Mouse (Mus musculus): ENCODE data around the gene Isg20l2.
"Not testable (repeated sequence)": the region's sequence is repeated elsewhere in the genome, so short reads cannot be mapped to it uniquely, and the experiment has no call there.

The Isg20l2 gene

GRCm38 (mm10) chr3:87930078-87930795 is at the start of gene Isg20l2, which contains the start of gene Rrnad1:
Isg20l2 (plus strand) TSS chr3:87930314.
Rrnad1 (minus strand) TSS chr3:87930717.
- DNase-seq: peak; percentile 96

GRCm38 (mm10) chr3:87884291-87884690 is 45.8 kb upstream of the Isg20l2 start:
- DNase-seq: no peak

GRCm38 (mm10) chr3:87884708-87885251 is 45.3 kb upstream of the Isg20l2 start:
- DNase-seq: peak; percentile 61

GRCm38 (mm10) chr3:87885281-87886003 is 44.7 kb upstream of the Isg20l2 start, which contains the start of gene Prcc:
Prcc (minus strand) TSS chr3:87885608.
- DNase-seq: peak; percentile 93

- no peak for DNase-seq
These were observed 44.1 kb upstream of the Isg20l2 start for GRCm38 (mm10) chr3:87886004-87886365.

- peak; percentile 39 for DNase-seq
These were observed 43.7 kb upstream of the Isg20l2 start for GRCm38 (mm10) chr3:87886416-87886815.

GRCm38 (mm10) chr3:87887400-87887799 is 42.7 kb upstream of the Isg20l2 start:
- not testable (repeated sequence) for DNase-seq

GRCm38 (mm10) chr3:87891481-87891880 is 38.6 kb upstream of the Isg20l2 start:
- DNase-seq: no peak

- no peak for DNase-seq
These were observed 36.7 kb upstream of the Isg20l2 start for GRCm38 (mm10) chr3:87893367-87893905.

- DNase-seq: no peak
These were observed 30.8 kb upstream of the Isg20l2 start for GRCm38 (mm10) chr3:87899266-87899665.

- no peak for DNase-seq
These were observed 30.3 kb upstream of the Isg20l2 start for GRCm38 (mm10) chr3:87899776-87900175.

GRCm38 (mm10) chr3:87901036-87901624 is 29.0 kb upstream of the Isg20l2 start:
- DNase-seq: no peak

GRCm38 (mm10) chr3:87901959-87902358 is 28.2 kb upstream of the Isg20l2 start:
- not testable (repeated sequence) for DNase-seq

- no peak for DNase-seq
These were observed 26.3 kb upstream of the Isg20l2 start for GRCm38 (mm10) chr3:87903821-87904220.

- DNase-seq: peak; percentile 91
These were observed 24.1 kb upstream of the Isg20l2 start, which contains the start of gene Hdgf for GRCm38 (mm10) chr3:87905880-87906485. Hdgf (plus strand) TSS chr3:87906321.

- DNase-seq: peak; percentile 69
These were observed 23.5 kb upstream of the Isg20l2 start for GRCm38 (mm10) chr3:87906601-87906980.

- DNase-seq: peak; percentile 42
These were observed 22.9 kb upstream of the Isg20l2 start for GRCm38 (mm10) chr3:87906981-87907857.

GRCm38 (mm10) chr3:87907906-87908305 is 22.2 kb upstream of the Isg20l2 start:
- DNase-seq: peak; percentile 13

GRCm38 (mm10) chr3:87909381-87909780 is 20.7 kb upstream of the Isg20l2 start:
- peak; percentile 5 for DNase-seq

- peak; percentile 13 for DNase-seq
These were observed 20.2 kb upstream of the Isg20l2 start for GRCm38 (mm10) chr3:87909874-87910273.

- DNase-seq: peak; percentile 56
These were observed 19.5 kb upstream of the Isg20l2 start for GRCm38 (mm10) chr3:87910573-87911141.

Measured in cerebellum, adult 8-10 months (tissue).